Mouse (Mus musculus): ENCODE data around the gene Car1.

GRCm38 (mm10) chr3:14838936-14839335 is 30.8 kb upstream of the Car1 start:
- TF ChIP-seq CTCF (IDR thresholded peaks at IDR 0.05; ENCODE audit: insufficient read depth, low read length), result no peak
- TF ChIP-seq POLR2A (IDR thresholded peaks at IDR 0.05; ENCODE audit: borderline replicate concordance, extremely low read depth, low read depth, low read length), result no peak

All from lung, adult 2 months (tissue).